Mouse (Mus musculus): ENCODE measurements around the gene Nthl1.

Gene Nthl1

GRCm38 (mm10) chr17:24687599-24687998 is 55.1 kb downstream of the Nthl1 start:
- DNase-seq (ENCODE audit: extremely low spot score, low spot score): no peak

All from neural tube, embryonic 10.5 days (tissue).